Mouse (Mus musculus) midbrain, embryonic 11.5 days (tissue): ENCODE data around the gene Zfp568. TPM values are rescaled to one million over a fixed set of nuclear protein-coding genes. Genes with fewer than 3 reads are reported as not detected.
A peak's percentile ranks its signal among the peaks of the same experiment; 100 is the strongest.

Experiments
- ATAC-seq: fragments of 200-750 bp; cut with Nextera tagmentation; 2 replicates; pipeline ENCODE4 v1.8.0; 2017; ENCODE audit warnings: moderate TSS enrichment, moderate library complexity; ENCODE audit not compliant: low FRiP score
- DNase-seq: peaks from one replicate; pipeline ENCODE4 v3.0.0; 2015; ENCODE audit warnings: low spot score; ENCODE audit errors: missing footprints
- H3K27ac ChIP-seq: fragments of 300-500 bp; sonication (generic); 2 replicates; pipeline ENCODE4 v1.5.1; 2014; ENCODE audit warnings: low read depth, low read length
- H3K27me3 ChIP-seq: fragments of 300-500 bp; sonication (generic); 2 replicates; pipeline ENCODE4 v1.6.1; 2014; ENCODE audit warnings: mild to moderate bottlenecking, low read length, moderate library complexity, mixed read lengths; ENCODE audit not compliant: control insufficient read depth, insufficient read depth
- H3K36me3 ChIP-seq: fragments of 300-500 bp; sonication (generic); 2 replicates; pipeline ENCODE4 v1.6.1; 2014; ENCODE audit warnings: mild to moderate bottlenecking, low read length, moderate library complexity, mixed read lengths; ENCODE audit not compliant: control insufficient read depth, insufficient read depth
- H3K4me1 ChIP-seq: fragments of 300-500 bp; sonication (generic); 2 replicates; pipeline ENCODE4 v1.6.1; 2014; ENCODE audit warnings: low read length; ENCODE audit not compliant: control insufficient read depth, insufficient read depth
- H3K4me2 ChIP-seq: fragments of 300-500 bp; sonication (generic); 2 replicates; pipeline ENCODE4 v1.6.1; 2014; ENCODE audit warnings: mild to moderate bottlenecking, moderate library complexity
- H3K4me3 ChIP-seq: fragments of 300-500 bp; sonication (generic); 2 replicates; pipeline ENCODE4 v1.5.1; 2014; ENCODE audit warnings: low read depth, low read length
- H3K9ac ChIP-seq: fragments of 300-500 bp; sonication (generic); 2 replicates; pipeline ENCODE4 v1.6.1; 2014; ENCODE audit warnings: low read length
- H3K9me3 ChIP-seq: fragments of 300-500 bp; sonication (generic); 2 replicates; pipeline ENCODE4 v1.6.1; 2016; ENCODE audit warnings: low read length; ENCODE audit not compliant: control insufficient read depth
- WGBS: fragments of 180-500 bp; shearing (Covaris S2); extraction: QIAGEN DNeasy Blood & Tissue Kit; methylation state at CpG from one replicate; pipeline ENCODE4 v1.1.7; 2014; 5-methylcytosine and 5-hydroxymethylcytosine counted together
- polyA plus RNA-seq: library from polyadenylated mRNA; unstranded; fragments of >200 nt; fragmentation: Nextera tagmentation; extraction: Ambion mirVana; gene quantifications from 2 replicates; pipeline ENCODE4 v1.2.1, GENCODE M21; 2014

The Zfp568 gene
- polyA plus RNA-seq, 1 experiment from 2014 or later: 11.7 TPM

GRCm38 (mm10) chr7:30053591-30053990 lies 69.8 kb downstream of the Zfp568 start:
- WGBS: 11% methylated on average over 3 of the region's 3 CpGs

GRCm38 (mm10) chr7:30060341-30060740 lies 76.6 kb downstream of the Zfp568 start:
- WGBS: 74% methylated on average over 6 of the region's 6 CpGs
- Histone ChIP-seq H3K27ac (no peak overlapping the region), H3K4me2 (no peak overlapping the region), H3K9ac (no peak overlapping the region), H3K4me1 (no peaks in the 10 kb centered on the region), H3K36me3 (peaks cover 5% of the 10 kb centered on the region; the same call in 1 of the 2 replicates), H3K9me3 (no peaks in the 10 kb centered on the region), H3K4me3 (no peak overlapping the region), H3K27me3 (no peaks in the 10 kb centered on the region)
- no peak for DNase-seq
- no peak for ATAC-seq

More at GRCm38 (mm10) chr7:30053591-30053990, 69.8 kb downstream of the Zfp568 start:
- Histone ChIP-seq H3K27ac (no peak overlapping the region), H3K9me3 (no peaks in the 10 kb centered on the region), H3K4me1 (peaks cover 3% of the 10 kb centered on the region; the same call in 1 of the 2 replicates), H3K36me3 (peaks cover 7% of the 10 kb centered on the region; the same call in 1 of the 2 replicates), H3K4me3 (no peak overlapping the region), H3K4me2 (no peak overlapping the region), H3K27me3 (no peaks in the 10 kb centered on the region), H3K9ac (no peak overlapping the region)
- no peak for DNase-seq
- no peak for ATAC-seq

- Histone ChIP-seq H3K4me2 (no peak overlapping the region), H3K9ac (no peak overlapping the region), H3K4me3 (no peak overlapping the region), H3K27ac (no peak overlapping the region), H3K9me3 (no peaks in the 10 kb centered on the region), H3K27me3 (no peaks in the 10 kb centered on the region), H3K36me3 (no peaks in the 10 kb centered on the region; the same call in 1 of the 2 replicates), H3K4me1 (no peaks in the 10 kb centered on the region)
- no peak for ATAC-seq
- DNase-seq: no peak
- WGBS: 83% methylated on average over 5 of the region's 5 CpGs
Measured at GRCm38 (mm10) chr7:30062478-30062877, 78.7 kb downstream of the Zfp568 start.

- H3K36me3 ChIP-seq: no peaks in the 10 kb centered on the region; the same call in 1 of the 2 replicates
- DNase-seq: no peak
- no peaks in the 10 kb centered on the region for H3K27me3 ChIP-seq
- 82% methylated on average over 5 of the region's 5 CpGs for WGBS
- H3K4me3 ChIP-seq: no peak overlapping the region
- no peak overlapping the region for H3K9ac ChIP-seq
- no peak for ATAC-seq
- no peaks in the 10 kb centered on the region for H3K9me3 ChIP-seq
- H3K27ac ChIP-seq: no peak overlapping the region
- H3K4me2 ChIP-seq: no peak overlapping the region
- H3K4me1 ChIP-seq: no peaks in the 10 kb centered on the region
Measured at GRCm38 (mm10) chr7:30064622-30065021, 80.9 kb downstream of the Zfp568 start.

- peak within 1 kb of the TSS; percentile 44; the same call in 1 of the 2 replicates for H3K27ac ChIP-seq
- H3K9ac ChIP-seq: peak within 1 kb of the TSS; percentile 83
- peaks cover 4% of the 10 kb centered on the region; the same call in 1 of the 2 replicates for H3K4me1 ChIP-seq
- no peaks in the 10 kb centered on the region for H3K27me3 ChIP-seq
- under 1% methylated on average over 50 of the region's 50 CpGs for WGBS
- peak within 1 kb of the TSS; percentile 95 for H3K4me2 ChIP-seq
- ATAC-seq (peak; percentile 94), DNase-seq (peak; percentile 98)
- H3K4me3 ChIP-seq: peak within 1 kb of the TSS; percentile 78
- H3K9me3 ChIP-seq: no peaks in the 10 kb centered on the region
- no peaks in the 10 kb centered on the region; the same call in 1 of the 2 replicates for H3K36me3 ChIP-seq
Measured at GRCm38 (mm10) chr7:30072146-30073028, 88.6 kb downstream of the Zfp568 start, which contains the start of gene Zfp82. TSS of gene Zfp82 (minus strand) at chr7:30072900.

Other genes starting within 250 kb of the Zfp568 start
- 17.9 and 19.3 TPM in 2 replicates for gene Zfp84, start 215.4 kb upstream of the Zfp568 start, polyA plus RNA-seq
- 8.5 and 9.8 TPM in 2 replicates for gene Zfp30, start 200.0 kb upstream of the Zfp568 start, polyA plus RNA-seq
- 20.6 and 25.3 TPM in 2 replicates for gene Zfp790, start 167.8 kb upstream of the Zfp568 start, polyA plus RNA-seq
- gene Zfp940, start 130.3 kb upstream of the Zfp568 start, polyA plus RNA-seq: 12.5 and 12.6 TPM in 2 replicates
- 10.3 and 12.1 TPM in 2 replicates for gene Zfp420, start 124.0 kb upstream of the Zfp568 start, polyA plus RNA-seq
- 14.7 and 15.3 TPM in 2 replicates for gene Zfp27, start 77.4 kb upstream of the Zfp568 start, polyA plus RNA-seq
- 8.6 and 10.8 TPM in 2 replicates for gene Zfp383, start 75.7 kb upstream of the Zfp568 start, polyA plus RNA-seq
- 10.6 and 12.6 TPM in 2 replicates for gene Zfp74, start 29.9 kb upstream of the Zfp568 start, polyA plus RNA-seq
- 6.1 and 6.2 TPM in 2 replicates for gene Zfp14, start 67.4 kb downstream of the Zfp568 start, polyA plus RNA-seq
- gene Zfp82, start 88.9 kb downstream of the Zfp568 start, polyA plus RNA-seq: 7.4 and 8.8 TPM in 2 replicates
- 1.2 and 2.4 TPM in 2 replicates for gene Gm26920, start 106.5 kb downstream of the Zfp568 start, polyA plus RNA-seq
- 14.8 and 15.7 TPM in 2 replicates for gene Zfp566, start 106.6 kb downstream of the Zfp568 start, polyA plus RNA-seq
- 138 and 139 TPM in 2 replicates for gene Zfp260, start 110.8 kb downstream of the Zfp568 start, polyA plus RNA-seq
- 4.4 and 5.8 TPM in 2 replicates for gene Zfp382, start 138.0 kb downstream of the Zfp568 start, polyA plus RNA-seq
- gene Zfp146, start 185.8 kb downstream of the Zfp568 start, polyA plus RNA-seq: 16.6 and 18.1 TPM in 2 replicates
- 3.5 and 4.1 TPM in 2 replicates for gene Cox7a1, start 200.2 kb downstream of the Zfp568 start, polyA plus RNA-seq
- 39.0 and 43.9 TPM in 2 replicates for gene Capns1, start 214.9 kb downstream of the Zfp568 start, polyA plus RNA-seq
- 149 and 163 TPM in 2 replicates for gene Polr2i, start 248.0 kb downstream of the Zfp568 start, polyA plus RNA-seq
- 255 and 260 TPM in 2 replicates for gene Tbcb, start 248.3 kb downstream of the Zfp568 start, polyA plus RNA-seq